ENCODE assay signal across 20 mouse cellular contexts in genomic region chr13:110116316-110116715, GRCm38 (mm10).
DNase-seq lines count a peak whose midpoint lies in the region; ATAC-seq lines count a peak whose summit lies in the region.
"Had no signal": no experiment of that assay in that cellular context is flagged by ENCODE, and none has a peak within 500 bp of the region (broad histone marks: within the 10 kb centered on the region; RNA-seq: fewer than 3 reads in every experiment).

No protein-coding gene starts in this region.

- H3K36me3 ChIP-seq in neural tube, embryonic 13.5 days, result 0 out of 2 replicates have a peak, but pooled peaks cover 3% of the 10 kb centered on the region
- no peaks in the 10 kb centered on the region; the same call in 1 of the 2 replicates for H3K36me3 ChIP-seq in hindbrain, embryonic 14.5 days (replicated peaks; ENCODE audit: control insufficient read depth, insufficient read depth)
- H3K36me3 ChIP-seq: embryonic facial prominence, embryonic 12.5 days; heart, embryonic 12.5 days; limb, embryonic 15.5 days; stomach, embryonic 15.5 days had no signal

- H3K9me3 ChIP-seq in neural tube, embryonic 13.5 days, result no peaks in the 10 kb centered on the region
- H3K9me3 ChIP-seq in hindbrain, embryonic 14.5 days (ENCODE audit: control insufficient read depth, low read length), result no peaks in the 10 kb centered on the region
- H3K9me3 ChIP-seq: embryonic facial prominence, embryonic 12.5 days; heart, embryonic 12.5 days; limb, embryonic 15.5 days; stomach, embryonic 15.5 days had no signal

- no peaks in the 10 kb centered on the region for H3K27me3 ChIP-seq in neural tube, embryonic 13.5 days
- no peaks in the 10 kb centered on the region for H3K27me3 ChIP-seq in hindbrain, embryonic 14.5 days (ENCODE audit: control insufficient read depth, insufficient read depth, low read length)
- H3K27me3 ChIP-seq: embryonic facial prominence, embryonic 12.5 days; heart, embryonic 12.5 days; limb, embryonic 15.5 days; stomach, embryonic 15.5 days had no signal

- H3K4me3 ChIP-seq in neural tube, embryonic 13.5 days, result no peak overlapping the region
- H3K4me3 ChIP-seq in hindbrain, embryonic 14.5 days (replicated peaks; ENCODE audit: low read length), result no peak overlapping the region
- H3K4me3 ChIP-seq: embryonic facial prominence, embryonic 12.5 days; heart, embryonic 12.5 days; limb, embryonic 15.5 days; stomach, embryonic 15.5 days had no signal

- WGBS in neural tube, embryonic 13.5 days, result 77% methylated on average over 3 of the region's 3 CpGs
- WGBS in hindbrain, embryonic 14.5 days, result 74% methylated on average over 3 of the region's 3 CpGs

- peak; percentile 67; the same call in 1 of the 2 replicates for ATAC-seq in cerebellum, adult (ENCODE audit: insufficient number of reproducible peaks, low FRiP score, low TSS enrichment)
- ATAC-seq in neural tube, embryonic 13.5 days (ENCODE audit: low read depth), result no peak
- ATAC-seq in hindbrain, embryonic 14.5 days (ENCODE audit: low FRiP score), result no peak

- peaks cover 40% of the 10 kb centered on the region for H3K4me1 ChIP-seq in neural tube, embryonic 13.5 days (replicated peaks)
- H3K4me1 ChIP-seq in hindbrain, embryonic 14.5 days (replicated peaks; ENCODE audit: control insufficient read depth, insufficient read depth, low read length), result peaks cover 23% of the 10 kb centered on the region
- H3K4me1 ChIP-seq: embryonic facial prominence, embryonic 12.5 days; heart, embryonic 12.5 days; limb, embryonic 15.5 days; stomach, embryonic 15.5 days had no signal

- DNase-seq in cerebellum, postnatal 4 days (ENCODE audit: low spot score in 2 of 2), result no peak
- no peak for DNase-seq in neural tube, embryonic 10.5 days (ENCODE audit: extremely low spot score, low spot score)
- DNase-seq in hindbrain, embryonic 14.5 days (ENCODE audit: low spot score), result no peak
- no peak for DNase-seq in thymus, postnatal 10 days (ENCODE audit: low spot score in 2 of 2)
- DNase-seq in kidney, postnatal 14 days, result no peak
- no peak for DNase-seq in MN1 (ENCODE audit: low spot score)
- DNase-seq: adrenal gland, postnatal 36 days; gastrocnemius, postnatal 36 days; kidney, adult 2 months; kidney, postnatal 4 days; lung, adult 18-20 months; lung, postnatal 4 days; right cerebral cortex, postnatal 4 days; thymus, postnatal 14 days had no signal

- H3K27ac ChIP-seq in neural tube, embryonic 13.5 days (replicated peaks), result peak overlapping the region; percentile 83; the same call in 1 of the 2 replicates
- peak overlapping the region; percentile 33; the same call in 1 of the 2 replicates for H3K27ac ChIP-seq in hindbrain, embryonic 14.5 days
- H3K27ac ChIP-seq: embryonic facial prominence, embryonic 12.5 days; limb, embryonic 15.5 days; stomach, embryonic 15.5 days had no signal

- no peak overlapping the region for H3K4me2 ChIP-seq in neural tube, embryonic 13.5 days
- no peak overlapping the region for H3K4me2 ChIP-seq in hindbrain, embryonic 14.5 days (replicated peaks)
- H3K4me2 ChIP-seq: embryonic facial prominence, embryonic 12.5 days; heart, embryonic 12.5 days; limb, embryonic 15.5 days; stomach, embryonic 15.5 days had no signal

- no peak overlapping the region for H3K9ac ChIP-seq in neural tube, embryonic 13.5 days
- no peak overlapping the region for H3K9ac ChIP-seq in hindbrain, embryonic 14.5 days
- H3K9ac ChIP-seq: embryonic facial prominence, embryonic 12.5 days; heart, embryonic 12.5 days; limb, embryonic 15.5 days; stomach, embryonic 15.5 days had no signal
